Mouse (Mus musculus): ENCODE measurements at regions not wholly inside any gene's neighbourhood (a gene's known extent, or its start where the extent isn't known, plus 50 kb on each side); places are given as distances from the start of the nearest gene placed in this dataset.
A peak's percentile ranks its signal among the peaks of the same experiment; 100 is the strongest.
"Not testable (repeated sequence)": the region's sequence is repeated elsewhere in the genome, so short reads cannot be mapped to it uniquely, and the experiment has no call there.

GRCm38 (mm10) chr17:55186361-55186760 lies 258.8 kb upstream of the St6gal2 start:
- no peak overlapping the region for H3K9ac ChIP-seq (replicated peaks)
- no peak for ATAC-seq
- H3K27me3 ChIP-seq, result no peaks in the 10 kb centered on the region
- H3K4me2 ChIP-seq (replicated peaks), result no peak overlapping the region
- H3K36me3 ChIP-seq, result no peaks in the 10 kb centered on the region
- H3K9me3 ChIP-seq, result no peaks in the 10 kb centered on the region
- H3K4me3 ChIP-seq (replicated peaks), result no peak overlapping the region
- no peaks in the 10 kb centered on the region for H3K4me1 ChIP-seq (replicated peaks)
- WGBS, result 84% methylated on average over 3 of the region's 3 CpGs
- no peak overlapping the region for H3K27ac ChIP-seq

GRCm38 (mm10) chr17:55186826-55187225 lies 258.4 kb upstream of the St6gal2 start:
- 88% methylated on average over 3 of the region's 3 CpGs for WGBS
- Histone ChIP-seq H3K27ac (no peak overlapping the region), H3K9me3 (no peaks in the 10 kb centered on the region), H3K27me3 (no peaks in the 10 kb centered on the region), H3K36me3 (no peaks in the 10 kb centered on the region), H3K4me3 (replicated peaks) (no peak overlapping the region), H3K9ac (replicated peaks) (no peak overlapping the region), H3K4me1 (replicated peaks) (no peaks in the 10 kb centered on the region), H3K4me2 (replicated peaks) (no peak overlapping the region)
- no peak for ATAC-seq

GRCm38 (mm10) chr17:55206585-55206984 lies 238.6 kb upstream of the St6gal2 start:
- H3K9me3 ChIP-seq, result no peaks in the 10 kb centered on the region
- no peak overlapping the region for H3K27ac ChIP-seq
- no peak overlapping the region for H3K4me2 ChIP-seq (replicated peaks)
- ATAC-seq, result no peak
- H3K4me3 ChIP-seq (replicated peaks), result no peak overlapping the region
- no peaks in the 10 kb centered on the region for H3K27me3 ChIP-seq
- 88% methylated on average over 1 of the region's 1 CpGs for WGBS
- H3K36me3 ChIP-seq, result no peaks in the 10 kb centered on the region
- H3K9ac ChIP-seq (replicated peaks), result no peak overlapping the region
- H3K4me1 ChIP-seq (replicated peaks), result no peaks in the 10 kb centered on the region

- not testable (repeated sequence) for H3K27ac ChIP-seq; H3K27me3 ChIP-seq; H3K9ac ChIP-seq (replicated peaks); H3K4me1 ChIP-seq (replicated peaks); H3K4me3 ChIP-seq (replicated peaks); ATAC-seq; H3K9me3 ChIP-seq; H3K36me3 ChIP-seq; H3K4me2 ChIP-seq (replicated peaks)
- WGBS, result 84% methylated on average over 8 of the region's 8 CpGs
Measured at GRCm38 (mm10) chr17:55218176-55219099, 226.7 kb upstream of the St6gal2 start.

- 84% methylated on average over 3 of the region's 3 CpGs for WGBS
- no peaks in the 10 kb centered on the region for H3K36me3 ChIP-seq
- H3K27ac ChIP-seq, result no peak overlapping the region
- no peak for ATAC-seq
- H3K9ac ChIP-seq (replicated peaks), result no peak overlapping the region
- no peaks in the 10 kb centered on the region for H3K4me1 ChIP-seq (replicated peaks)
- H3K27me3 ChIP-seq, result no peaks in the 10 kb centered on the region
- H3K4me3 ChIP-seq (replicated peaks), result no peak overlapping the region
- no peak overlapping the region for H3K4me2 ChIP-seq (replicated peaks)
- H3K9me3 ChIP-seq, result no peaks in the 10 kb centered on the region
Measured at GRCm38 (mm10) chr17:55224058-55224457, 221.1 kb upstream of the St6gal2 start.

GRCm38 (mm10) chr17:55234262-55234661 lies 210.9 kb upstream of the St6gal2 start:
- Histone ChIP-seq H3K9me3 (no peaks in the 10 kb centered on the region), H3K27me3 (no peaks in the 10 kb centered on the region), H3K27ac (no peak overlapping the region), H3K9ac (replicated peaks) (no peak overlapping the region), H3K36me3 (no peaks in the 10 kb centered on the region), H3K4me1 (replicated peaks) (no peaks in the 10 kb centered on the region), H3K4me3 (replicated peaks) (no peak overlapping the region), H3K4me2 (replicated peaks) (no peak overlapping the region)
- 72% methylated on average over 4 of the region's 4 CpGs for WGBS
- ATAC-seq, result 0 out of 2 replicates have a peak, but pooled peaks have one; percentile 58

- Histone ChIP-seq H3K4me3 (replicated peaks) (no peak overlapping the region), H3K36me3 (no peaks in the 10 kb centered on the region), H3K9me3 (no peaks in the 10 kb centered on the region), H3K27ac (no peak overlapping the region), H3K27me3 (no peaks in the 10 kb centered on the region), H3K4me1 (replicated peaks) (no peaks in the 10 kb centered on the region), H3K9ac (replicated peaks) (no peak overlapping the region), H3K4me2 (replicated peaks) (no peak overlapping the region)
- no peak for ATAC-seq
- WGBS, result 91% methylated on average over 2 of the region's 2 CpGs
Measured at GRCm38 (mm10) chr17:55262638-55263037, 182.5 kb upstream of the St6gal2 start.

GRCm38 (mm10) chr17:55276541-55276940 lies 168.6 kb upstream of the St6gal2 start:
- H3K27ac ChIP-seq, result no peak overlapping the region
- no peak for ATAC-seq
- no peak overlapping the region for H3K4me3 ChIP-seq (replicated peaks)
- 85% methylated on average over 1 of the region's 1 CpGs for WGBS
- H3K4me2 ChIP-seq (replicated peaks), result no peak overlapping the region
- H3K9ac ChIP-seq (replicated peaks), result no peak overlapping the region
- no peaks in the 10 kb centered on the region for H3K9me3 ChIP-seq
- H3K27me3 ChIP-seq, result no peaks in the 10 kb centered on the region
- H3K4me1 ChIP-seq (replicated peaks), result no peaks in the 10 kb centered on the region
- H3K36me3 ChIP-seq, result no peaks in the 10 kb centered on the region

GRCm38 (mm10) chr17:55281276-55281675 lies 163.9 kb upstream of the St6gal2 start:
- H3K4me2 ChIP-seq (replicated peaks), result no peak overlapping the region
- H3K4me3 ChIP-seq (replicated peaks), result no peak overlapping the region
- H3K27ac ChIP-seq, result no peak overlapping the region
- H3K4me1 ChIP-seq (replicated peaks), result no peaks in the 10 kb centered on the region
- H3K36me3 ChIP-seq, result no peaks in the 10 kb centered on the region
- no peak overlapping the region for H3K9ac ChIP-seq (replicated peaks)
- no peaks in the 10 kb centered on the region for H3K9me3 ChIP-seq
- H3K27me3 ChIP-seq, result no peaks in the 10 kb centered on the region
- ATAC-seq, result no peak

GRCm38 (mm10) chr17:55288589-55288988 lies 156.6 kb upstream of the St6gal2 start:
- Histone ChIP-seq H3K36me3 (no peaks in the 10 kb centered on the region), H3K27ac (no peak overlapping the region), H3K27me3 (no peaks in the 10 kb centered on the region), H3K9ac (replicated peaks) (no peak overlapping the region), H3K4me1 (replicated peaks) (no peaks in the 10 kb centered on the region), H3K4me2 (replicated peaks) (no peak overlapping the region), H3K9me3 (no peaks in the 10 kb centered on the region), H3K4me3 (replicated peaks) (no peak overlapping the region)
- WGBS, result 74% methylated on average over 1 of the region's 1 CpGs
- no peak for ATAC-seq

GRCm38 (mm10) chr17:55292656-55293055 lies 152.5 kb upstream of the St6gal2 start:
- no peak overlapping the region for H3K4me2 ChIP-seq (replicated peaks)
- no peak for ATAC-seq
- 81% methylated on average over 2 of the region's 2 CpGs for WGBS
- no peaks in the 10 kb centered on the region for H3K36me3 ChIP-seq
- no peaks in the 10 kb centered on the region for H3K27me3 ChIP-seq
- no peak overlapping the region for H3K27ac ChIP-seq
- 0 out of 2 replicates have a peak, but pooled peaks cover 2% of the 10 kb centered on the region for H3K9me3 ChIP-seq
- H3K9ac ChIP-seq (replicated peaks), result no peak overlapping the region
- H3K4me3 ChIP-seq (replicated peaks), result no peak overlapping the region
- H3K4me1 ChIP-seq (replicated peaks), result no peaks in the 10 kb centered on the region

- no peaks in the 10 kb centered on the region for H3K27me3 ChIP-seq
- H3K27ac ChIP-seq, result no peak overlapping the region
- no peak overlapping the region for H3K4me3 ChIP-seq (replicated peaks)
- H3K4me1 ChIP-seq (replicated peaks), result no peaks in the 10 kb centered on the region
- H3K4me2 ChIP-seq (replicated peaks), result no peak overlapping the region
- H3K36me3 ChIP-seq, result no peaks in the 10 kb centered on the region
- ATAC-seq, result no peak
- H3K9ac ChIP-seq (replicated peaks), result no peak overlapping the region
- 80% methylated on average over 2 of the region's 2 CpGs for WGBS
- 0 out of 2 replicates have a peak, but pooled peaks cover 2% of the 10 kb centered on the region for H3K9me3 ChIP-seq
Measured at GRCm38 (mm10) chr17:55296701-55297100, 148.5 kb upstream of the St6gal2 start.

- ATAC-seq, result no peak
- WGBS, result 71% methylated on average over 1 of the region's 1 CpGs
- Histone ChIP-seq H3K36me3 (no peaks in the 10 kb centered on the region), H3K27ac (no peak overlapping the region), H3K27me3 (no peaks in the 10 kb centered on the region), H3K9me3 (0 out of 2 replicates have a peak, but pooled peaks cover 2% of the 10 kb centered on the region), H3K9ac (replicated peaks) (no peak overlapping the region), H3K4me1 (replicated peaks) (no peaks in the 10 kb centered on the region), H3K4me2 (replicated peaks) (no peak overlapping the region), H3K4me3 (replicated peaks) (no peak overlapping the region)
Measured at GRCm38 (mm10) chr17:55298852-55299251, 146.3 kb upstream of the St6gal2 start.

Measured in midbrain, embryonic 13.5 days (tissue).